Mouse (Mus musculus): ENCODE measurements around the gene Hist1h2bh.
"Not testable (repeated sequence)": the region's sequence is repeated elsewhere in the genome, so short reads cannot be mapped to it uniquely, and the experiment has no call there.

Hist1h2bh gene

GRCm38 (mm10) chr13:23573898-23574524 lies 30.8 kb upstream of the Hist1h2bh start, which contains the start of the genes Hist1h2bf and Hist1h2ad:
TSS of gene Hist1h2bf (minus strand) at chr13:23574196.
TSS of gene Hist1h2ad (plus strand) at chr13:23574381.
- DNase-seq (ENCODE audit: low read depth, low spot score), result not testable (repeated sequence)

DNA sequence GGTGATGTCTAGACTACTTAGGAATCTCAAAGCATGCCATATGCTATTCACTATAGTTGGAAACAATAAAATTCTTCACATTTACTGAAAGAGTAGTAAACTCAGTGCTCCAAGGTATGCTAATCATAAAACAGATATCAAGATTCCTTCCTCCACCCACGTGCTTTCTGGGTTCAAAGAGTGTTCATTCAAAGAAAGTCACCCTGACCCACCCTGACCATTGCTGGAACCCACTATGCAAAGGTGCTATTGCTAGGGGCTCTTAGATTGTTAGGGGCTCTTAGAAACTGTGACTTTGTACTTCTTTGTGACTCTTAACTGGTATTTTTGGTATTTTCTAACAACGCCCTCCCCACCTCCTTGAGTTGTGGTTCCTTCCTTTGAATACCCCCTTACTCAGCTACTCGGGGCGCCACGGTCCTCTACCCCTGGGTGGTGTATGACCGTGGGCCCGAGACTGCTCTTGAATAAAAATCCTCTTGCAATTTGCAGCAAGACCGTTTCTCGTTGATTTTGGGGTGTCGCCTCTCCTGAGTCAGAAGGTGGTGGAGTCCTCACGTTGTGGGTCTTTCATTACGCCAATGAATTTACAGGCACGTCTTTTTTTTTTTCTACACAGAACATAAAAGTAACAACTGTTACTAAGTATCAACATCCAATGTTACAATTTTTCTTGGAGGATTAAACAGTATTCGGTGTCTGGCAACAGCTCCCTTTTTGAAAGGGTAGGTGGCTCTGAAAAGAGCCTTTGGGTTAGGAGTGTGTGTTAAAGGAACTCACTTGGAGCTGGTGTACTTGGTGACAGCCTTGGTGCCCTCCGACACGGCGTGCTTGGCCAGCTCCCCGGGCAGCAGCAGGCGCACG lies 30.1 kb upstream of the Hist1h2bh start:
- DNase-seq (ENCODE audit: low read depth, low spot score), result not testable (repeated sequence)

GRCm38 (mm10) chr13:23572218-23573033 lies 29.2 kb upstream of the Hist1h2bh start:
- DNase-seq (ENCODE audit: low read depth, low spot score), result no peak

GRCm38 (mm10) chr13:23571504-23572217 lies 28.5 kb upstream of the Hist1h2bh start:
- DNase-seq (ENCODE audit: low read depth, low spot score), result not testable (repeated sequence)

DNA sequence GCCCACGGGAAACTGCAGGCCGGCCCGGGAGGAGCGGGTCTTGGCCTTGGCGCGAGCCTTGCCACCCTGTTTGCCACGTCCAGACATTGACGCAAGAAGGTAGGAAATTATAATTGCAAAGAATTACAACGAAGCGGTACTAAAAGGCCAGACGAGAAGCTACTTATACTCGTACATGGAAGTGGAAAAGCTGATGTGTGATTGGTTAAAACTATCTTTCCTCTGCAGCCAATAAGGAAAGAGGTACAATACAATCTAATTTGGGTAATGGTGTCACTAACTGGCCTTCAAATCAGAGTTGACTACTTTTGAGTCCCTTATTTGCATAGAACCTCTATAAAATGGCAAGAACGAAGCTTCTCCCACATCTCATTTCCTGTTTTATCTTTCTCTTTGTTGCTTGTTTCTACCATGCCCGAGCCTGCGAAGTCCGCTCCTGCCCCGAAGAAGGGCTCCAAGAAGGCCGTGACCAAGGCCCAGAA lies 27.9 kb upstream of the Hist1h2bh start, which contains the start of the genes Hist1h2ae and Hist1h2bg:
TSS of gene Hist1h2ae (minus strand) at position 199 of the 482 bp plus-strand sequence.
TSS of gene Hist1h2bg (plus strand) at position 375 of the 482 bp plus-strand sequence.
- no peak for DNase-seq (ENCODE audit: low read depth, low spot score)

- DNase-seq (ENCODE audit: low read depth, low spot score), result not testable (repeated sequence)
These were observed 27.2 kb upstream of the Hist1h2bh start for GRCm38 (mm10) chr13:23570261-23571021.

GRCm38 (mm10) chr13:23564482-23564881 lies 21.3 kb upstream of the Hist1h2bh start:
- no peak for DNase-seq (ENCODE audit: low read depth, low spot score)

GRCm38 (mm10) chr13:23562699-23563462 lies 19.7 kb upstream of the Hist1h2bh start:
- no peak for DNase-seq (ENCODE audit: low read depth, low spot score)

GRCm38 (mm10) chr13:23561883-23562659 lies 18.9 kb upstream of the Hist1h2bh start, which contains the start of gene Hist1h3e:
TSS of gene Hist1h3e (minus strand) at chr13:23562369.
- not testable (repeated sequence) for DNase-seq (ENCODE audit: low read depth, low spot score)

- DNase-seq (ENCODE audit: low read depth, low spot score), result not testable (repeated sequence)
These were observed 18.3 kb upstream of the Hist1h2bh start for GRCm38 (mm10) chr13:23561531-23561882.

DNA sequence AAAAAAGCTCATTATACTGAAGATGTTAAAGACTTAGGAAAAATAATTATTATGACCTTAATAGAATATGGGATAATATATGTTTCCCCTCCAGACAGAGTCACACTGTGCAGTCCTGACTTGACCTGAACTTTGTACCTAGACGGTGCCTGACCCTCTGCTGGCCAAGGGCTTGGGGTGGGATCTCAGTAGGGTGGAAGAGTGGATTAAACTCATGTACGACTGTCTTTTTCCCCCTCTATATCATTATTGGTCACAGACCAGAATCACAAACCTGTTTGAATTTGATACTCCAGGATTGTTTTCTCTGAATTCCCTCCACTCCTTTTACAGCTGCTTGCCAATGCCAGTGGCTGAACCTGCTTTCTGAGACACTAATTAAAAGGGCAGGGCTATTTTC lies 17.5 kb upstream of the Hist1h2bh start:
- not testable (repeated sequence) for DNase-seq (ENCODE audit: low read depth, low spot score)

- no peak for DNase-seq (ENCODE audit: low read depth, low spot score)
These were observed 13.7 kb upstream of the Hist1h2bh start for GRCm38 (mm10) chr13:23556906-23557305.

- DNase-seq (ENCODE audit: low read depth, low spot score), result no peak
These were observed 12.7 kb upstream of the Hist1h2bh start for GRCm38 (mm10) chr13:23555839-23556416.

DNA sequence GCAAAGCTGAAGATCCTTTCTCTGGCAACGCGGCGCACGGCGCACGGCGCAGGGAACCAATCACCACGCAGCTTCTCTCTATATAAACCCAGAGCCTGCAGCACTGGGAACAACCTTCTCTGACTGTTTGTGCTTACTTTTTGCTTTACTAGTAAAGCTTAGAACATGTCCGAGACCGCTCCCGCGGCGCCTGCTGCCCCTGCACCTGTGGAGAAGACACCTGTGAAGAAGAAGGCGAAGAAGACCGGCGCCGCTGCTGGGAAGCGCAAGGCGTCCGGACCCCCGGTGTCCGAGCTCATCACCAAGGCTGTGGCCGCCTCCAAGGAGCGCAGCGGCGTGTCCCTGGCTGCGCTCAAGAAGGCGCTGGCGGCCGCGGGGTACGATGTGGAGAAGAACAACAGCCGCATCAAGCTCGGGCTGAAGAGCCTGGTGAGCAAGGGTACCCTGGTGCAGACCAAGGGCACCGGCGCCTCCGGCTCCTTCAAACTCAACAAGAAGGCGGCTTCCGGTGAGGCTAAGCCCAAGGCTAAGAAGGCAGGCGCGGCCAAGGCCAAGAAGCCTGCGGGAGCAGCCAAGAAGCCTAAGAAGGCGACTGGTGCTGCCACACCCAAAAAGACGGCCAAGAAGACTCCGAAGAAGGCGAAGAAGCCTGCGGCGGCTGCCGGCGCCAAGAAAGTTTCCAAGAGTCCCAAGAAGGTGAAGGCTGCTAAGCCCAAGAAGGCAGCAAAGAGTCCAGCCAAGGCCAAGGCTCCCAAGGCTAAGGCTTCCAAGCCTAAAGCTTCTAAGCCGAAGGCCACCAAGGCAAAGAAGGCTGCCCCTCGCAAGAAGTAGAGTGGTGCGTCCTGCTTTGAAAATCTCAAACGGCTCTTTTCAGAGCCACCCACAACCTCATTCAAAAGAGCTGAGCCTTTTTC lies 12.0 kb upstream of the Hist1h2bh start:
- no peak for DNase-seq (ENCODE audit: low read depth, low spot score)

GRCm38 (mm10) chr13:23554393-23554792 lies 11.2 kb upstream of the Hist1h2bh start:
- no peak for DNase-seq (ENCODE audit: low read depth, low spot score)

DNA sequence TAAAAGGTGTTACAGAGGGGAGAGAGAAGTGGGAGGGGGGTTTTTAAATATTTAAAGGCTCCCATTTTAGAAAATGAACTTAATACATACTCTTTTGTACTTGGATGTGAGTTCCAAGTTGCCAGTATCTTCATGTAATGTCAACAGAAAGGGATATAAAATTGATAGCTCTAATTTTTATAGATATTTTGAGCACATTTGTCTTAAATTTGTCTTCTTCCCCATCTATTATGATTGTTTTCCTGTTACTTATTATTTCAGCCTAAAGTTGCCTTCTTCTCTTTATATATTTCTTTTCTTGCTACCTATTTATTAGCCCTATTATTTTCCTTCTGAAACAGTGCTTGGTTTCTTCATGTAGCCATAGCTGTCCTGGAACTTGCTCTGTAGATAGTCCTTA lies 9.8 kb upstream of the Hist1h2bh start, which contains the start of gene Hist1h1d:
TSS of gene Hist1h1d (plus strand) at position 301 of the 400 bp plus-strand sequence.
- DNase-seq (ENCODE audit: low read depth, low spot score), result no peak

All from WW6 (cell line).